Mouse (Mus musculus): Measurements from ENCODE around the gene Gm21750. TPM values are rescaled to one million over a fixed set of nuclear protein-coding genes. Genes with fewer than 3 reads are reported as not detected.

Gm21750 gene
- total and polyA plus RNA-seq, 2 experiments from 2014 or later, result not detected

GRCm38 (mm10) chr14:73688427-73688826 lies 27.4 kb downstream of the Gm21750 start:
- no peaks in the 10 kb centered on the region for H3K27me3 ChIP-seq (ENCODE audit: insufficient read depth, low read length)
- no peak for ATAC-seq (ENCODE audit: low FRiP score)
- no peak for DNase-seq (ENCODE audit: low spot score)
- H3K9me3 ChIP-seq (ENCODE audit: low read length), result 0 out of 2 replicates have a peak, but pooled peaks cover 5% of the 10 kb centered on the region
- no peak overlapping the region for H3K4me2 ChIP-seq (ENCODE audit: low read depth, low read length, poor library complexity, severe bottlenecking)
- WGBS, result 70% methylated on average over 2 of the region's 2 CpGs
- no peak overlapping the region for H3K27ac ChIP-seq (ENCODE audit: low read depth, low read length)
- TF ChIP-seq CTCF (IDR thresholded peaks at IDR 0.05), result no peak
- H3K36me3 ChIP-seq (ENCODE audit: insufficient read depth, low read length), result no peaks in the 10 kb centered on the region
- H3K4me3 ChIP-seq (ENCODE audit: low read depth, low read length), result no peak overlapping the region
- H3K4me1 ChIP-seq (ENCODE audit: insufficient read depth, low read length), result no peaks in the 10 kb centered on the region
- no peak overlapping the region for H3K9ac ChIP-seq (replicated peaks; ENCODE audit: low read length, poor library complexity, severe bottlenecking)

DNA sequence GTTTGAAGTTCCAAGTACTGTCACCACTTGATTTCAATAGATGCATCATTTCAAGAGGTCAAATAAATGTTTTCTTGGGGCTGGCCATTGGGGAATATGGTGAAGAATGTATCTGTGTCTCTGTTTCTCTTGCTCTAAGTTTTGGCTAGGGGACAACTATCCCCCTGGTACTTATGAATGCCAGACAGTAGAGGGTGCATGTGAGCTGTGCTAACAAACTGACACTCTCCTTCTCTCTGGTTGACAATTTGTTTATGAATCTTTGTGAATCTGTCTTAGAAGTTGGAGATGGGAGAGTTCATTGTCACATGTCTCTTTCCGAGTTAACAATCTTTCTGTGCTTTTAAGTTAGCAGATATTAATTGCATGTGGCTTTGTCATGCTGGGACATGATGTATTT lies 39.2 kb downstream of the Gm21750 start:
- 64% methylated on average over 1 of the region's 1 CpGs for WGBS
- no peaks in the 10 kb centered on the region for H3K36me3 ChIP-seq (ENCODE audit: insufficient read depth, low read length)
- H3K9ac ChIP-seq (replicated peaks; ENCODE audit: low read length, poor library complexity, severe bottlenecking), result no peak overlapping the region
- DNase-seq (ENCODE audit: low spot score), result peak; percentile 71
- no peak overlapping the region for H3K4me3 ChIP-seq (ENCODE audit: low read depth, low read length)
- no peaks in the 10 kb centered on the region for H3K9me3 ChIP-seq (ENCODE audit: low read length)
- peak; percentile 87 for TF ChIP-seq CTCF (IDR thresholded peaks at IDR 0.05)
- no peaks in the 10 kb centered on the region for H3K4me1 ChIP-seq (ENCODE audit: insufficient read depth, low read length)
- no peak overlapping the region for H3K4me2 ChIP-seq (ENCODE audit: low read depth, low read length, poor library complexity, severe bottlenecking)
- no peaks in the 10 kb centered on the region for H3K27me3 ChIP-seq (ENCODE audit: insufficient read depth, low read length)
- no peak overlapping the region for H3K27ac ChIP-seq (ENCODE audit: low read depth, low read length)
- no peak for ATAC-seq (ENCODE audit: low FRiP score)

- ATAC-seq (ENCODE audit: low FRiP score) (no peak), DNase-seq (ENCODE audit: low spot score) (no peak)
- no peak overlapping the region for H3K9ac ChIP-seq (replicated peaks; ENCODE audit: low read length, poor library complexity, severe bottlenecking)
- H3K9me3 ChIP-seq (ENCODE audit: low read length), result peaks cover 4% of the 10 kb centered on the region; the same call in 1 of the 2 replicates
- WGBS, result 94% methylated on average over 9 of the region's 9 CpGs
- H3K4me2 ChIP-seq (ENCODE audit: low read depth, low read length, poor library complexity, severe bottlenecking), result no peak overlapping the region
- no peak overlapping the region for H3K27ac ChIP-seq (ENCODE audit: low read depth, low read length)
- no peaks in the 10 kb centered on the region for H3K36me3 ChIP-seq (ENCODE audit: insufficient read depth, low read length)
- H3K4me1 ChIP-seq (ENCODE audit: insufficient read depth, low read length), result no peaks in the 10 kb centered on the region
- no peak for TF ChIP-seq CTCF (IDR thresholded peaks at IDR 0.05)
- H3K27me3 ChIP-seq (ENCODE audit: insufficient read depth, low read length), result no peaks in the 10 kb centered on the region
- H3K4me3 ChIP-seq (ENCODE audit: low read depth, low read length), result no peak overlapping the region
These were observed 48.5 kb downstream of the Gm21750 start for GRCm38 (mm10) chr14:73709412-73710110.

Other genes starting within 250 kb of the Gm21750 start
- gene Med4, start 151.2 kb upstream of the Gm21750 start, total RNA-seq (2014; rRNA removed), result 25.2 and 25.6 TPM in 2 replicates
- gene Med4, start 151.2 kb upstream of the Gm21750 start, polyA plus RNA-seq (2015; fragmentation: Nextera tagmentation; extraction: Ambion mirVana), result 80.6 and 81.7 TPM in 2 replicates
- gene Sucla2, start 135.9 kb upstream of the Gm21750 start, total RNA-seq (2014; rRNA removed), result 70.5 and 96.7 TPM in 2 replicates
- gene Sucla2, start 135.9 kb upstream of the Gm21750 start, polyA plus RNA-seq (2015; fragmentation: Nextera tagmentation; extraction: Ambion mirVana), result 149 and 150 TPM in 2 replicates
- gene Nudt15, start 113.0 kb upstream of the Gm21750 start, total RNA-seq (2014; rRNA removed), result 6.7 and 8.9 TPM in 2 replicates
- gene Nudt15, start 113.0 kb upstream of the Gm21750 start, polyA plus RNA-seq (2015; fragmentation: Nextera tagmentation; extraction: Ambion mirVana), result 9.4 and 10.9 TPM in 2 replicates